Mouse (Mus musculus): Measurements from ENCODE around the gene Prss33.

GRCm38 (mm10) chr17:23843812-23844273, 8.0 kb upstream of the Prss33 start, which contains the start of the genes Prss32 and Prss41:
- peak; percentile 66 for TF ChIP-seq CTCF (IDR thresholded peaks at IDR 0.05; ENCODE audit: borderline replicate concordance, extremely low read depth, insufficient read depth, insufficient read length)
- no peak for TF ChIP-seq POLR2A (IDR thresholded peaks at IDR 0.05; ENCODE audit: borderline replicate concordance, extremely low read depth, insufficient read depth, insufficient read length, poor library complexity, severe bottlenecking)
